ENCODE assay signal across 14 mouse cellular contexts in the genomic region with DNA sequence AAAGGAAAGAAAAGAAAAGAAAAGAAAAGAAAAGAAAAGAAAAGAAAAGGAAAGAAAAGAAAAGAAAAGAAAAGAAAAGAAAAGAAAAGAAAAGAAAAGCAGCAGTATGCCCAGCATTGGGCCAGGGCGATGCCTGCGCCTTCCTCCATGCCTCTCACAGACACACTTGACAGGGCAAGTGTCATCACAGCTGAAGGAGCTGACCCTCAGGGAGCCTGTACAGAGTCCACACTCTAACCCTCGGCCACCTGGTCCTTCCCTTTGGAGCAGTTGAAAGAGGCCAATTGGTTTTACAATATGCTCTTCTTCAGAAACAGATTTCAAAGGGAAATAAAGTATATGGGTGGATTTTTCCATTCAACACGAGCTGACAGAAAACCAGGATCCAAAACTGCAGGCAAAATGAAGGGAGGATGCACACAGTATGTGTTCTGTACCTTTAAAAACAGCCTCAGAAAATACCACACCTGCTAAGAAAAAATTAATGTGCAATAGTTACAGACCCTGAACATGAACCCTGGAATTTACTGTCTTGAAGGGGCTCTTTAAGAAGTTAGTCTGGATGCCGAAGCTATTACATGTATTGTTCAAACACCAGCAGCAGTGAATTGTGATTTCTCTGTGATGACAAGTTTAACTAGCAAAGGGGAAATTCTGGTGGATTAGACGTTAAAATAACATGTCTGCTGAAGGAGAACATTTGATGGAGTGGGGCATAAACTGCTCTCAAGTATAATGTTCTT.
"Had no signal": no experiment of that assay in that cellular context is flagged by ENCODE, and none has a peak within 500 bp of the region (broad histone marks: within the 10 kb centered on the region; RNA-seq: fewer than 3 reads in every experiment).

No protein-coding gene starts in this region.

- ATAC-seq: hindbrain, postnatal 0 days; midbrain, embryonic 16.5 days had no signal

- H3K9me3 ChIP-seq: limb, embryonic 12.5 days; midbrain, embryonic 12.5 days; neural tube, embryonic 13.5 days had no signal

- H3K4me2 ChIP-seq: limb, embryonic 12.5 days; midbrain, embryonic 12.5 days; neural tube, embryonic 13.5 days had no signal

- H3K9ac ChIP-seq: limb, embryonic 12.5 days; liver, embryonic 14.5 days; midbrain, embryonic 12.5 days; neural tube, embryonic 13.5 days had no signal

- H3K36me3 ChIP-seq: limb, embryonic 12.5 days; midbrain, embryonic 12.5 days; neural tube, embryonic 13.5 days had no signal

- H3K27me3 ChIP-seq: limb, embryonic 12.5 days; midbrain, embryonic 12.5 days; neural tube, embryonic 13.5 days had no signal

- H3K4me3 ChIP-seq: limb, embryonic 12.5 days; midbrain, embryonic 12.5 days; neural tube, embryonic 13.5 days had no signal

- DNase-seq: kidney, adult 11 months; layer of hippocampus, postnatal 36 days; lung, postnatal 10 days; retina, postnatal 1 day; right cerebral cortex, postnatal 4 days; spleen, adult 18-20 months; thymus, adult 18-20 months; thymus, postnatal 14 days had no signal

- H3K27ac ChIP-seq: hindbrain, postnatal 0 days; limb, embryonic 12.5 days; liver, embryonic 14.5 days; midbrain, embryonic 12.5 days; neural tube, embryonic 13.5 days had no signal
